Mouse (Mus musculus): ENCODE data around the gene Vps13d.

DNA sequence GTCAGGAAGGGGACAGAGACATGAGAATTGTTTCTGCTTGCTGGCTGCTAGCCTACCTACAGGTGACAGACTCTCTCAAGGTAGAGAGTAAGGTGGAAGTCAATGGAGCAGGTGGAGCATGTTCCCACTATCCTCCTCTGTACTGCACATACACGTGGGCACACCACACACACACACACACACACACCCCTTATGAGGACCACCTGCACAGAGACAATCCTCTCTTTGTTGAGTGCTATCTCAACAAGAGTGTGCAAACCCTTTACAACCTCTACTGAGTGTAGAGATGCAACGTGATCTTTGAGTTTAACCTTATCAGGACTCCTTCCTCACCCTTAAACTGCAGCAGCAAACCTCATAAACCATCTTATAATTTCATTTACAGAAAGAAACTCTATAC is 8.5 kb upstream of the Vps13d start:
- TF ChIP-seq EP300 (IDR thresholded peaks at IDR 0.05; ENCODE audit: low read depth), result no peak
- no peak for TF ChIP-seq CTCF (IDR thresholded peaks at IDR 0.05; ENCODE audit: low read depth)
